ENCODE assay signal across 7 mouse cellular contexts in the genomic region with DNA sequence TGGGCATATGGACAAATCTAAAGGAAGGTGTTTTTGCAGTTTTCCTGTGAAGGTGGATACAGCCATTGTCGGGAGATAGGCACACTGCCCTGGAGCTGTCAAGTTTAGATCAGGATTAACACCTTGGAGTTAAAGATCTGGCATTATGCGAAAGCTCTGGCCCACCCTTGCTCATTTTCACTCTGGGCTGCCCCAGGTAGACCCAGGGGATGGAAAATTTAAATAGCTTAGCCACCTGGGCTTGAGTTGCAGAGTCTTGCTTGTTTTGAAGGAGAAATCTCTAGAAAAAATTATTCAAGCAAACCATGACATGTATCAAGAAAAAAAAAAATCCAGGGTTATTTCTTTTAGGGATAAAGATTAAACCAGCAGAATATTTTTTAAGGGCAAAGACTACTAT. TPM values are rescaled to one million over a fixed set of nuclear protein-coding genes. Genes with fewer than 3 reads are reported as not detected.
DNase-seq lines count a peak whose midpoint lies in the region; ATAC-seq lines count a peak whose summit lies in the region.

No protein-coding gene starts in this region.

- no peak for DNase-seq in frontal cortex, postnatal 10 days (ENCODE audit: low spot score in 2 of 2)

- H3K9me3 ChIP-seq in megakaryocyte, embryonic 14.5 days: no peaks in the 10 kb centered on the region
- H3K9me3 ChIP-seq in forebrain, embryonic 13.5 days (replicated peaks): no peaks in the 10 kb centered on the region
- H3K9me3 ChIP-seq in limb, embryonic 15.5 days: no peaks in the 10 kb centered on the region
- H3K9me3 ChIP-seq in stomach, embryonic 14.5 days (ENCODE audit: control insufficient read depth, low read depth, low read length): no peaks in the 10 kb centered on the region

- WGBS in forebrain, embryonic 13.5 days: 14% methylated on average over 2 of the region's 2 CpGs
- 21% methylated on average over 2 of the region's 2 CpGs for WGBS in limb, embryonic 15.5 days
- WGBS in stomach, embryonic 14.5 days: 21% methylated on average over 2 of the region's 2 CpGs

- H3K36me3 ChIP-seq in megakaryocyte, embryonic 14.5 days (replicated peaks; ENCODE audit: low read length): peaks cover 24% of the 10 kb centered on the region
- H3K36me3 ChIP-seq in forebrain, embryonic 13.5 days (ENCODE audit: poor library complexity, severe bottlenecking): no peaks in the 10 kb centered on the region
- no peaks in the 10 kb centered on the region for H3K36me3 ChIP-seq in limb, embryonic 15.5 days
- H3K36me3 ChIP-seq in stomach, embryonic 14.5 days (ENCODE audit: control insufficient read depth, insufficient read depth, low read length): peaks cover 4% of the 10 kb centered on the region; the same call in 1 of the 2 replicates

- no peak for ATAC-seq in megakaryocyte, adult 5-6 weeks (ENCODE audit: poor library complexity, severe bottlenecking)
- ATAC-seq in forebrain, embryonic 13.5 days: no peak
- ATAC-seq in limb, embryonic 15.5 days (ENCODE audit: insufficient number of reproducible peaks, low FRiP score, low TSS enrichment, low read depth): no peak
- no peak for ATAC-seq in stomach, embryonic 14.5 days (ENCODE audit: insufficient number of reproducible peaks, insufficient read depth, low FRiP score, low read depth)
- no peak for ATAC-seq in frontal cortex, adult (ENCODE audit: low TSS enrichment)

- no peaks in the 10 kb centered on the region for H3K27me3 ChIP-seq in megakaryocyte, embryonic 14.5 days (replicated peaks)
- H3K27me3 ChIP-seq in forebrain, embryonic 13.5 days: no peaks in the 10 kb centered on the region
- no peaks in the 10 kb centered on the region for H3K27me3 ChIP-seq in limb, embryonic 15.5 days
- no peaks in the 10 kb centered on the region for H3K27me3 ChIP-seq in stomach, embryonic 14.5 days (ENCODE audit: control insufficient read depth, insufficient read depth, low read length)

- H3K4me3 ChIP-seq in megakaryocyte, embryonic 14.5 days (replicated peaks): peak overlapping the region; percentile 96
- peak overlapping the region; percentile 81; the same call in 1 of the 2 replicates for H3K4me3 ChIP-seq in forebrain, embryonic 13.5 days
- 0 out of 2 replicates have a peak overlapping the region, but pooled peaks have one; percentile 85 for H3K4me3 ChIP-seq in limb, embryonic 15.5 days
- peak overlapping the region; percentile 87 for H3K4me3 ChIP-seq in stomach, embryonic 14.5 days (ENCODE audit: low read depth, low read length)

- peak overlapping the region; percentile 66 for H3K9ac ChIP-seq in forebrain, embryonic 13.5 days
- H3K9ac ChIP-seq in limb, embryonic 15.5 days: no peak overlapping the region
- H3K9ac ChIP-seq in stomach, embryonic 14.5 days (replicated peaks; ENCODE audit: low read depth, low read length): peak overlapping the region; percentile 96

- H3K4me2 ChIP-seq in forebrain, embryonic 13.5 days: peak overlapping the region; percentile 63
- H3K4me2 ChIP-seq in limb, embryonic 15.5 days: peak overlapping the region; percentile 48
- peak overlapping the region; percentile 84 for H3K4me2 ChIP-seq in stomach, embryonic 14.5 days (replicated peaks; ENCODE audit: low read depth, low read length)

- peaks cover 79% of the 10 kb centered on the region for H3K4me1 ChIP-seq in megakaryocyte, embryonic 14.5 days
- peaks cover 74% of the 10 kb centered on the region for H3K4me1 ChIP-seq in forebrain, embryonic 13.5 days
- peaks cover 60% of the 10 kb centered on the region for H3K4me1 ChIP-seq in limb, embryonic 15.5 days
- peaks cover 37% of the 10 kb centered on the region for H3K4me1 ChIP-seq in stomach, embryonic 14.5 days (ENCODE audit: control insufficient read depth, insufficient read depth, low read length)

- peak overlapping the region; percentile 91 for H3K27ac ChIP-seq in forebrain, embryonic 13.5 days
- H3K27ac ChIP-seq in limb, embryonic 15.5 days: peak overlapping the region; percentile 88
- peak overlapping the region; percentile 93 for H3K27ac ChIP-seq in stomach, embryonic 14.5 days (ENCODE audit: low read length)

RNA-seq across cellular contexts. Expression of a gene that starts 3.4 kb away (rescaled TPM):
- polyA plus RNA-seq in megakaryocyte, embryonic 14.5 days (2012; ENCODE audit: insufficient read depth, low replicate concordance): 73.1 and 120 TPM in 2 replicates
- 114 and 119 TPM in 2 replicates for total RNA-seq in megakaryocyte, adult 5-6 weeks (2015)
- 43.4 and 55.4 TPM in 2 replicates for total RNA-seq in megakaryocyte, adult 5-6 weeks (2017)
- 24.0 and 25.1 TPM in 2 replicates for polyA plus RNA-seq in forebrain, embryonic 13.5 days (2015; fragmentation: Nextera tagmentation; extraction: Ambion mirVana)
- 86.7 and 89.6 TPM in 2 replicates for polyA plus RNA-seq in limb, embryonic 15.5 days (2015; fragmentation: Nextera tagmentation; extraction: Ambion mirVana)
- polyA plus RNA-seq in stomach, embryonic 14.5 days (2014; fragmentation: Nextera tagmentation; extraction: Ambion mirVana): 106 and 115 TPM in 2 replicates
